Mouse (Mus musculus): Measurements from ENCODE around the gene Gpr156.
"Not testable (repeated sequence)": the region's sequence is repeated elsewhere in the genome, so short reads cannot be mapped to it uniquely, and the experiment has no call there.

Gene Gpr156

DNA sequence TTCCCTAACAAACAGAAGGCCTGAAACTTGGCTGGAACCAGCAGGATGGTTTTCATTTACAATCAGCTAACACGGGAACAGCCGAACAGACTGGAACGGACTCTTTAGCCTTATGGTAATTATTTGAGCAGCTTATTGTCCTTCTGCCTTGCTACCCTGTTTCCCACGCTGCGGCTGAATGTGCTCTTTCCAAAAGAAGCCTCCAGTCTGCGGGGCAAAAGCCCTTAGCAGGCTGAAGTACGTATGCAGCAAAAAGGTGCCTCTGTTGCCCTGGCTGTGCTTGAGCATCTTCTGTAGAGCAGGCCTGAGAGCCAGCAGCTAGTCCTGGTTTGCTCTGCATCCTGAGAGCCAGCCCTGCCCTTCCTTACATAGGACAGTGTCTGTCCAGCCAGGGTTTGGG lies 83.9 kb downstream of the Gpr156 start:
- peak in 1 of 2 experiments; percentile 4 for DNase-seq (ENCODE audit: low spot score in 2 of 2)

GRCm38 (mm10) chr16:38001766-38002165 lies 85.5 kb downstream of the Gpr156 start:
- DNase-seq (ENCODE audit: low spot score in 2 of 2): no peak

DNA sequence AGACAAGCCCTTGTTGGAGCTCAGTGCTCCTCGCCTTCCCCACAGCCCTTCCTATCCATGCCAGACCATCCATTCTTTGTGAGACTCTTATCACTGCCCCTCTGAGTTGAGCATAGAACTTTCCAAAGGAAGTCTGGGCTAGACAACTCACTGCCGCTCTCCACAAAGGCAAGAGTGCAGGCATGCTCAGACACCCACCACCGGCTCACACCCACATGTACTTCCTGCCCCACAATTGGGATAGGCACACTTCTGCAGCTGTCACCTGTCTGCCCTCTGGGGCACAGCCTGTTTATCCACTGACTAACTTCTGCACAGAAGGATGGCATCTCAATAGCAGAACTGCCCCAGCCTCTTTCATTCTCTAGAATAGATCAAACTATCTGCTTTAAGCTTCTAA lies 86.2 kb downstream of the Gpr156 start:
- DNase-seq (ENCODE audit: low spot score in 2 of 2): no peak

- no peak for DNase-seq (ENCODE audit: low spot score in 2 of 2)
These were observed 88.3 kb downstream of the Gpr156 start for GRCm38 (mm10) chr16:38004486-38005020.

- DNase-seq (ENCODE audit: low spot score in 2 of 2): no peak
These were observed 89.2 kb downstream of the Gpr156 start for GRCm38 (mm10) chr16:38005471-38005870.

- no peak for DNase-seq (ENCODE audit: low spot score in 2 of 2)
These were observed 92.1 kb downstream of the Gpr156 start for GRCm38 (mm10) chr16:38008371-38008770.

DNA sequence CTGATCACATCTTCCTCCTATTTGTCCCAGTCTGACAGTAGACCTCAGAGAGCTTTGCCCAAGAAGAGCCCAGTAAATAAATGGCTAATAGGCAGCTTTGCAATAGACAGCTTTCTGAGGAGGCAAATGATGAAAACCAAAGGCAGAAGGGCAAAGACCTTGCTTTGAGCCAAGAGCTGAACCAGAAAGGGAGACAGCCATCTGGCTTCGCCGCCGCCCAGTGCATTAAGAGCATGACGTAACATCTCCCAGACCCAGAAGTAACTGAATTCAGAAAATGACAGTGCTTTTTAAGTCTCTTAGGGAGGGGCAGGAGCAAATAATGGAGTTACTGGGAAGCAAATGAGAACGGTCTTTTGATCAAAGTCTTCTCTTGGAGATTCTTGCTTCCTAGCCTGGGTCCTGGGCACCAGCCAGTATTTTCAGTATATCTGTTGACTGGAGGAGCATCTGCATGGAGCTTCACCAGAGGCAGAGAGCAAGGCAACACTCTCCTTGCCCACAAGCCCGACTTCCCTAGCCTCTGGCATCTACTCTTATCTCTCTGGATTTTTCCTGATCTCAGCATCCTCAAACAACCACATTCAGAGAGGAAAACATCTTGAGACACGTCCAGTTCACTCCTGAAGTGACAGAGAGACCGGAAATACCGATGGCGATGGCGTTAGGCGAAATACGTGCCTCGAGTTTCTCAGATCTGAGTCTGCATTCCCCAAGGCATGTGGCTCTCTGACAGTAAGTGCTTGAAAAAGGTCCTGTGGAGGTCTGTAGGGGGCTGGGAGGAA lies 92.9 kb downstream of the Gpr156 start:
- no peak for DNase-seq (ENCODE audit: low spot score in 2 of 2)

- no peak for DNase-seq (ENCODE audit: low spot score in 2 of 2)
These were observed 95.2 kb downstream of the Gpr156 start for GRCm38 (mm10) chr16:38011486-38011885.

GRCm38 (mm10) chr16:38012382-38012781 lies 96.1 kb downstream of the Gpr156 start:
- no peak for DNase-seq (ENCODE audit: low spot score in 2 of 2)

DNA sequence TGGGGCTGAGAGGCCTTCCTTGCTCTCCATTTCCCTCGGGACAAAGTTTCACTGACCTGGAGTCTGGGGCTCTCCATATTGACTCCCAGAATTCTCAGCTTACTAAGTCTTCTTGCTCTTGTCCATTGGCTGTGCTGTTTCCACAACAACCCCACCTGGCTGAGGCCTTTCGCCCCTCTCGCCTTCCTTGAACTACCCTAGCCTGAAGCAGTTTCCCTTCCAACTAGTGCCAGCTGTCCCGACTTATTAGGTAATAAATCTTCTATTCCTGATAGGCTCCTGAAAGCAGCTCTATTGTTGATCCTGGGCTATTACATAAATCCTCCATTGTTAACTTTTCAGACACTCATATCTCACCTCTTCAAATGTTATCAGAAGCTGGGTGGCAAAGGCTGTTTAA lies 96.6 kb downstream of the Gpr156 start:
- DNase-seq (ENCODE audit: low spot score in 2 of 2): no peak

GRCm38 (mm10) chr16:38014951-38015350 lies 98.7 kb downstream of the Gpr156 start:
- DNase-seq (ENCODE audit: low spot score in 2 of 2): no peak

- no peak for DNase-seq (ENCODE audit: low spot score in 2 of 2)
These were observed 100.7 kb downstream of the Gpr156 start for GRCm38 (mm10) chr16:38016928-38017524.

- no peak for DNase-seq (ENCODE audit: low spot score in 2 of 2)
These were observed 101.7 kb downstream of the Gpr156 start for GRCm38 (mm10) chr16:38017958-38018376.

- DNase-seq (ENCODE audit: low spot score in 2 of 2): no peak
These were observed 116.3 kb downstream of the Gpr156 start for GRCm38 (mm10) chr16:38032644-38033043.

DNA sequence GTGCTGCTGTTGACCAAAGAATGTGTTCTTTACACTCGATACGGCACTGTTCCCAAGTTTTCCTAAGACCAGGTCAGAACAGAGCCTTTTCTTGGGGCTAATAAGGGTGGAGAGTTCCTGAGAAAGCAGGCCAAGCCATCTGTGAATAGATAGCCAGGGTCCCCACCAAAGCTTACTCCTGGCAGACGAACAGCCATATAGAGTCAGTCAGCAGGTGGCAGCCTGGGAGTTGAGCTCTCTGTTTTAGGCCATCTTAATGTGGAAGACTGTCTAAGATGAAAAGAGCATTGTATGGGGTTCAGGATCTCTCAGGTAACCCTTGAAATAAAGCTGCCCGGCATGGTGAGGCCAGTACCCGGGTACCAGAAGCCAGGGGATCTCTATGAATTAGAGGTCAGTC lies 116.8 kb downstream of the Gpr156 start:
- DNase-seq (ENCODE audit: low spot score in 2 of 2): no peak

DNA sequence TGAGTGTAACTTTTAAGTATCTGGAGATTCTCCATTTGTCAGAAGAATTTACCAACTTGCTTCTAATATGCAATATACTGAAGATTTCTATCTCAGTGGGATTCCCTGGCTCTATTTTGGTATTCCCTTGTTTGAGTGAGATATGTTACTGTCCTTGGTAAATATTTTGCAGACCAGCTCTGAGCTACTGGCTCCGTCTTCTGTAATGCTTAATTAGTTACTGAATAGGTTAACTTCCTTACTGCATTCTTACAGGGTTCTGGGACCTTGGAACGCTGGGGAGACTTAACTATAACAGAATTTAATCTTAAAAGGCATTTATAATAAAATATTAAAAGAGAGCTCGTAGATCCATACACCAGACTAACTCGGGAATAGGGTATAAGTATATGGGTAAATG lies 121.8 kb downstream of the Gpr156 start:
- not testable (repeated sequence) for DNase-seq (ENCODE audit: low spot score in 2 of 2)

DNA sequence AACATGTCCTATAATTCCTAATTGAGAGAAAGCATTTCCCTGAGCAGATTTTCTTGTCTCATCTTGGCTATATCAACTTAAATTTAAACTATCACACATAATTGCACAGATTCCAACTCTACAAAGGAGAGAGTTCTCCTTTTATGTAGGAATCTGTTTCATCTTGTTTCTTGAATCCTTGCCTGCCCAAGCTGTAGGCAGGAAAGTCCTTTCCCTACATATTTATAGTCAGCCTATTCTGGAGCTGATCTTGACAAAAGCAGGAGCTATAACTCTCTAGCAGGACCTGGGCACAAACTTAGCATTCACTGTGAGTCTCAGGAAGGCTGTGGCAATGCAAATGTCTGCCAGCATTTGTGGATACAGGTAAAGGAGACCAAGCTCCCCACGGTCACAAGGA lies 125.9 kb downstream of the Gpr156 start:
- DNase-seq (ENCODE audit: low spot score in 2 of 2): no peak

DNA sequence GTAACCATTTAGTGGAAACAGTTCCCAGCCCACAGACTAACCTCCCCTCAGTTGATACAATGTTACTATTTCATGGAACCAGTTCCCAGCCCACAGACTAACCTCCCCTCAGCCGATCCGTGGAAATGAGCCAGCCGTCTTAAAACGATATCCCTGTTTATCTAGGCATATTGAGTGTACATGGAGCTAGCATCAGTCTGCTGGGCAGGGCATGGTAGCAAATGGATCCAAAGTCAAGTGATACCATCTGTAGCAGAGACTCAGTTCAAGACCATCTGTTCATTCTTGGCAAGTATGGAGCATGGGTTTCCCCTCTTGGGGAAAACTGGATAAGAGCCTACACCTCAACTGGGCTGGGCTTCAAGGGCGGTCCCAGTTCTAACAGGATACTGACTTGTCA lies 128.3 kb downstream of the Gpr156 start:
- no peak for DNase-seq (ENCODE audit: low spot score in 2 of 2)

- DNase-seq (ENCODE audit: low spot score in 2 of 2): no peak
These were observed 131.7 kb downstream of the Gpr156 start for GRCm38 (mm10) chr16:38047781-38048558.

Measured in spleen, postnatal 10 days (tissue).